Mouse (Mus musculus) G1E (cell line): ENCODE results near the gene Fbxl19. TPM values are rescaled to one million over a fixed set of nuclear protein-coding genes. Genes with fewer than 3 reads are reported as not detected.
"Not testable (repeated sequence)": the region's sequence is repeated elsewhere in the genome, so short reads cannot be mapped to it uniquely, and the experiment has no call there.

ENCODE experiments used
- ATAC-seq: 2 replicates; pipeline ENCODE4 v1.8.0; 2016; ENCODE audit warnings: mild to moderate bottlenecking; ENCODE audit not compliant: insufficient number of reproducible peaks, poor library complexity, low FRiP score, severe bottlenecking; ENCODE audit errors: extremely low read depth
- DNase-seq: peaks from one replicate; pipeline ENCODE4 v3.0.0; 2012; ENCODE audit warnings: low spot score
- H3K27me3 ChIP-seq: 2 replicates; pipeline ENCODE4 v1.6.1; 2012; ENCODE audit warnings: mild to moderate bottlenecking, low read length, inconsistent platforms; ENCODE audit not compliant: insufficient read depth
- H3K36me3 ChIP-seq: replicated peaks from 2 replicates; pipeline ENCODE3; 2012; ENCODE audit warnings: mild to moderate bottlenecking, inconsistent platforms
- H3K4me1 ChIP-seq: 2 replicates; pipeline ENCODE4 v1.6.1; 2012; ENCODE audit warnings: low read depth, low read length, inconsistent platforms, mixed read lengths; ENCODE audit not compliant: insufficient read depth
- H3K4me3 ChIP-seq: 2 replicates; pipeline ENCODE4 v1.5.1; 2012; ENCODE audit warnings: low read depth, mild to moderate bottlenecking, inconsistent platforms, low read length, moderate library complexity, mixed read lengths
- H3K9me3 ChIP-seq: replicated peaks from 2 replicates; pipeline ENCODE4 v1.6.1; 2012; ENCODE audit warnings: inconsistent platforms
- CTCF ChIP-seq: IDR thresholded peaks from 2 replicates; pipeline ENCODE4 v1.5.1; 2012; ENCODE audit warnings: low read depth, low read length, inconsistent platforms, mixed read lengths
- GATA1 ChIP-seq: IDR thresholded peaks from 2 replicates; pipeline ENCODE4 v1.6.1; 2012; ENCODE audit warnings: borderline replicate concordance, low read length, inconsistent platforms, mixed read lengths
- GATA2 ChIP-seq: IDR thresholded peaks from 2 replicates; pipeline ENCODE4 v1.6.1; 2012; ENCODE audit warnings: low read depth, low read length, inconsistent platforms, borderline replicate concordance
- POLR2AphosphoS5 ChIP-seq: IDR thresholded peaks from 2 replicates; pipeline ENCODE4 v1.6.1; 2012; ENCODE audit warnings: low read depth, low read length, inconsistent platforms; ENCODE audit not compliant: insufficient replicate concordance
- TAL1 ChIP-seq: conservative IDR thresholded peaks from 2 replicates; pipeline ENCODE4 v1.6.1; 2012; ENCODE audit warnings: low read depth, low read length, inconsistent platforms, mixed read lengths
- polyA plus RNA-seq: library from polyadenylated mRNA; stranded (reverse); fragments of >175 nt; gene quantifications from 2 replicates; pipeline ENCODE4 v1.2.3, GENCODE M21; 2012
- total RNA-seq, 2 experiments: library from RNA; stranded (forward) in 1 of 2; stranded (reverse) in 1 of 2; fragments of 200-1000 nt in 1 of 2; fragments of >200 nt in 1 of 2; fragmentation: Nextera tagmentation in 1 of 2; gene quantifications; 2 replicates each; pipeline ENCODE4 v1.2.3; 2014 to 2017

The Fbxl19 gene
- total and polyA plus RNA-seq, 3 experiments: 6.4 to 54.4 (median 15.1) TPM

DNA sequence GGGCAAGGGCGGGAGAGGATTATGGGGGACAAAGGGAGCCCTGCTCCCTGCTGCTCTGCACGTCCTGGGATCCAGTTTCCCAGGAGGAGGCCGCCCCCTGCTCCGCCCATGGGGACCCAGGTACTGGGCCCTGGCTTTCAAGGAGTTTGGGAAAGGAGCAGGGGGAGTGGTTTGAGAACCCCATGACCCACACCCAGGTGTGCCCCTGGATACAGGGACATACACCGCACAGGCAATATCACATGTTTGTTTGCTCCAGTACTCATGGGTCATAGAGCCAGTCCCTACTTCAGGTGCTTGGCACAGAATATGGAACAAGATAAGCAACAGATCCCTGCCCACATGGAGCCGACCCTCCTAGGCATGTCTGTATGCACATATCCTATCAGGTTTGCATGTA is 18.4 kb upstream of the Fbxl19 start:
- TF ChIP-seq GATA1 (no peak), CTCF (no peak), TAL1 (no peak), POLR2AphosphoS5 (no peak), GATA2 (no peak)
- ATAC-seq (no peak), DNase-seq (no peak)
- Histone ChIP-seq H3K27me3 (peaks cover 58% of the 10 kb centered on the region), H3K4me3 (no peak overlapping the region), H3K4me1 (no peaks in the 10 kb centered on the region), H3K9me3 (no peaks in the 10 kb centered on the region), H3K36me3 (no peaks in the 10 kb centered on the region)

DNA sequence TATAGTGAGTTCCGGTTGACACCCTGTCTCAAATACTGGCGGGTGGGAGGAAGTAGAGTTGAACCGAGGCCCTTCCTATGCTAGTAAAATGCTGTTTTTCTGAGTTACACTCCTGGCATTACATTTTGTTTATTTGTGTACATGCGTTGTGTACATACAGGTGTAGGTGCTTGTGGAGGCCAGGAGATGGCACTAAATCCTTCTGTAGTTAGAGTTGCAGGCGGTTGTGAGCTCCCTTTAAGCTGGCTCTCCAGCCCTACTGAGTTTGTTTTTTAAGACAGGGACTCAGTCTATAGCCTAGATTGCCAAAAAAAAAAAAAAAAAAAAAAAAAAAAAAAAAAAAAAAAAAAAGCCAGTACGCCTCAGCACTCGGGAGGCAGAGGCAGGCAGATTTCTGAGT is 16.4 kb upstream of the Fbxl19 start:
- ATAC-seq (no peak), DNase-seq (no peak)
- TF ChIP-seq GATA2 (no peak), CTCF (no peak)
- Histone ChIP-seq H3K36me3 (no peaks in the 10 kb centered on the region), H3K4me3 (no peak overlapping the region), H3K9me3 (peaks cover 2% of the 10 kb centered on the region; the same call in 1 of the 2 replicates), H3K27me3 (peaks cover 61% of the 10 kb centered on the region), H3K4me1 (no peaks in the 10 kb centered on the region)

DNA sequence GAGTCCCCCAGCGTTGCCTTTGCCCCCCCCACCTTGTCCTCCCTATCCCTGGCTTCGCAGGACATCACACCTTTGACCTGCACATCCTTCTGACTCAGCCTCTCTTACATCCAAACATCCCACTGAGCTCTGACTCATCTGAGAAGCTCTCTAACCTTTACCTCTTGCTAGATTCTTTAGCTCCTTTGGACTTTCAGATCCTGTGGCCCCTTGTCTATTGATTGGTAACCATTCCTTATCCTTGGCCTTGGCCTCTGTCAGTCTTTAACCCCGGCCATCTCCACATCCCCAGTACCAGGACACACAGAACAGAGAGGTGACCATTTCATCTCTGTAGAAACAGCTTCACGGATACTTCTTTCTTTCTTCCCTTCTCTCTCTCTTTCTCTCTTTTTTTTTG is 14.2 kb upstream of the Fbxl19 start:
- H3K36me3 ChIP-seq: no peaks in the 10 kb centered on the region
- DNase-seq (no peak), ATAC-seq (no peak)
- H3K27me3 ChIP-seq: peaks cover 46% of the 10 kb centered on the region
- H3K4me1 ChIP-seq: no peaks in the 10 kb centered on the region
- H3K9me3 ChIP-seq: peaks cover 2% of the 10 kb centered on the region; the same call in 1 of the 2 replicates
- TF ChIP-seq GATA2 (no peak), CTCF (no peak), GATA1 (no peak), POLR2AphosphoS5 (no peak)
- H3K4me3 ChIP-seq: no peak overlapping the region

DNA sequence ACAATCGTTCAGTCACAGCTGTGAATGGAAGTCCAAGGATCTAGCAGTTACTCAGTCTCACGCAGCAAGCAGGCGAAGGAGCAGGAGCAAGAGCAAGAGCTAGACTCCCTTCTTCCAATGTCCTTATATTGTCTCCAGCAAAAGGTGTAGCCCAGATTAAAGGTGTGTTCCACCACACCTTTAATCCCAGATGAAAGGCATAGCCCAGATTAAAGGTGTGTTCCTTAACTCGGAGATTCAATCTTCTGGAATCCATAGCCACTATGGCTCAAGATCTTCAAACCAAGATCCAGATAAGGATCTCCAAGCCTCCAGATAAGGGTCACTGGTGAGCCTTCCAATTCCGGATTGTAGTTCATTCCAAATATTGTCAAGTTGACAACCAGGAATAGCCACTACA is 12.3 kb upstream of the Fbxl19 start, which contains the start of gene Ctf2:
Gene Ctf2, minus strand, starts transcription at position 101 of the 400 bp plus-strand sequence.
- not testable (repeated sequence) for DNase-seq, ATAC-seq, H3K36me3 ChIP-seq

DNA sequence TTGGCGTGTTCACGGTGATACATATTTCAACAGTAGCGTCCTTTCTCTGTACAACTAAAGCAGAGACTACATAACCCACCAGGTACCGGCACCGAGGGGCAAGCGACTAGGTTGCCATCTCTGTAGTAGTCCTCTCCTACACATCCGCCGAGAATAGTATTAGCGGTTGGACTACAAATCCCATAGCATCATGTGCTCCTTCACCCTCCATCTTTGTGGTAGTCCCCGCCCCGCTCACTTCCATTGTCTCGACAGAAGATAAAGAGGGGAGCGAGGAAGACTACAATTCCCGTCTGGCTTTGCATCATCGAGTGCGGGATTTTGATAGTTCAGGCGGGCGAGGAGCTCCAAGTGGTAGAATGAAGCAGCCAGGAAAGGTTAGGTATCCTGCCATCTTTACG is 908 bp downstream of the Fbxl19 start:
- H3K4me1 ChIP-seq: peaks cover 34% of the 10 kb centered on the region
- H3K36me3 ChIP-seq: peaks cover 28% of the 10 kb centered on the region
- peaks cover 11% of the 10 kb centered on the region for H3K27me3 ChIP-seq
- ATAC-seq (peak; percentile 75), DNase-seq (peak; percentile 79)
- peak overlapping the region; percentile 82 for H3K4me3 ChIP-seq
- no peaks in the 10 kb centered on the region for H3K9me3 ChIP-seq
- TF ChIP-seq CTCF (no peak), GATA1 (no peak), GATA2 (no peak), POLR2AphosphoS5 (no peak)

More for the DNA sequence above, 12.3 kb upstream of the Fbxl19 start, which contains the start of gene Ctf2:
- H3K4me3 ChIP-seq, H3K4me1 ChIP-seq, H3K9me3 ChIP-seq: not testable (repeated sequence)
- peaks cover 27% of the 10 kb centered on the region for H3K27me3 ChIP-seq

DNA sequence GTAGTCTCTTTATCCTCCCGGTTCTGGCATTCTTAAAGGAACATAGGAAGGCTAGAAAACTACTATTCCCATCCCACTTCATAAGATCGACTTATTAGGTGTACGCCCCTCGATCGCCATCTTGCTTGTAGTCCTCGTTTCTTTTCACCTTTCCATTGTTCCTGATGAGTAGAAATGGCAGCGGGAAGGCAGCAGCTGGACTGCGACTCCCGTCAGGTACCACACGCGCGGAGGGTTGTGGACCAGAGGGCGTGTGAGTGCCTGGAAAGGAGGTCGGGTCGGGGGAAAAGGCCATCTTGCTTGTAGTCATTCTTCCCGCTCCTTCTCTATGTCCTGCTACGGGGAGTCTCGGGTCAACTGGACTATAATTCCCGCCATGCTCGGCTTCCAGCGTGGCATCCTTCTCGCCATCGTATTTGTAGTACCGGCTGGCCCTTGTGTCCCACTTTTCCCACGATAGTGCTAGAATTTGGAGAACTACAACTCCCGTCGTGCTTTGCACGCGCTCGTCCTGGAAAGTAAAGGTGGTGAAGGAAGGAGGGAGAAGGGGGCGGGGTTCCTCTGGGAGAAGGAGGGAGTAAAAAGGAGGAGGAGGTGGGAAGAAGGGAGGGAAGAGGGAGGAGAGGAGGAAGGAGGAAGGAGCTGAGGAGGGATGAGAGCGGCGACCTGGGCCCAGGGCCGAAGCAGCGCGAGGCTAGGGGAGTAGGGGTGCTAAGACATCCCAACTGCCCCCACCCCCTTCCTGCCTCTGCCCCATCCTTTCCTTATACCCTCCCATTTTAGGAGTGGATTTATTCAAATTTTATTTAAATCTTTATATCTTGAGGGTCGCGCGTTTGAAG is 1.5 kb downstream of the Fbxl19 start:
- H3K4me3 ChIP-seq: peak overlapping the region; percentile 82
- peaks cover 34% of the 10 kb centered on the region for H3K36me3 ChIP-seq
- DNase-seq (peak; percentile 76), ATAC-seq (peak; percentile 70)
- peaks cover 6% of the 10 kb centered on the region for H3K27me3 ChIP-seq
- peaks cover 34% of the 10 kb centered on the region for H3K4me1 ChIP-seq
- no peaks in the 10 kb centered on the region for H3K9me3 ChIP-seq
- TF ChIP-seq POLR2AphosphoS5 (no peak), GATA1 (no peak), TAL1 (no peak), GATA2 (no peak), CTCF (no peak)
